Mouse (Mus musculus) ES-Bruce4 (cell line): ENCODE data around the gene Troap.

Experiments used
- CTCF ChIP-seq: IDR thresholded peaks from one replicate; pipeline ENCODE4 v1.8.1; 2011; ENCODE audit warnings: low read depth, low read length
- POLR2A ChIP-seq: IDR thresholded peaks from one replicate; pipeline ENCODE4 v1.8.1; 2011; ENCODE audit warnings: low read length; ENCODE audit not compliant: insufficient read depth

- TF ChIP-seq CTCF (no peak), POLR2A (no peak)
Measured at GRCm38 (mm10) chr15:99055511-99055961, 18.8 kb upstream of the Troap start.
